Mouse (Mus musculus): Measurements from ENCODE around the gene Sfxn2.

DNA sequence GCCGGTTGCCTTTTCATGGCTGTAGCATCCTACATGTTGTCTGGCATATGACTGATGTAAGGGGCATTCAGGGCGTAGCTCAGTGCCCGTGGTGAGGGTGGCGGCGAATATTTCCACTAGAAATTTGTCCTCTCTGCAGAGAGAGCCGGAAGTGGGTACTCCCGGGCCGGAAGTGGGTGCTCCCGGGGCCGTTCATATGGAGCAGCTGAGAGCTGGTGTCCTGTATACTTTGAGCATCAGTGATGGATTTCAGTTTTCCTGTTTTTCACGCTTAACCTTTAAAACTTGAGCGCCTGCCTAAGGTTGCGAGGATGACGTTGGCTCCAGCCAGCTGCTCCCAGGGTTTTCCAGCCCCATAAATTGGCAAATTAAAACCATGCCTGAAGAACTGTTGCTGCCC is 66.3 kb downstream of the Sfxn2 start:
- TF ChIP-seq MEF2A (IDR thresholded peaks at IDR 0.05; ENCODE audit: extremely low read depth, insufficient replicate concordance, low read depth, low read length, poor library complexity, severe bottlenecking) (no peak), E2F4 (IDR thresholded peaks at IDR 0.05; ENCODE audit: borderline replicate concordance, low read depth, low read length) (no peak), CTCF (IDR thresholded peaks at IDR 0.05 in 2 of 3, conservative IDR thresholded peaks at IDR 0.05 in 1 of 3; ENCODE audit: control insufficient read depth in 1 of 3, insufficient read depth in 1 of 3, low read depth in 2 of 3, low read length in 3 of 3, poor library complexity in 1 of 3, severe bottlenecking in 1 of 3) (no peak), NRF1 (IDR thresholded peaks at IDR 0.05; ENCODE audit: insufficient read depth, low read depth, low read length, poor library complexity, severe bottlenecking) (no peak), MYC (IDR thresholded peaks at IDR 0.05; ENCODE audit: low read depth, low read length) (no peak), SMC3 (IDR thresholded peaks at IDR 0.05; ENCODE audit: low read depth, low read length) (no peak)

Data from MEL (cell line).